Mouse (Mus musculus): Measurements from ENCODE around the gene Scin. TPM values are rescaled to one million over a fixed set of nuclear protein-coding genes. Genes with fewer than 3 reads are reported as not detected.
"Not testable (repeated sequence)": the region's sequence is repeated elsewhere in the genome, so short reads cannot be mapped to it uniquely, and the experiment has no call there.

The Scin gene
- 0.23 and 0.60 TPM in 2 replicates for polyA plus RNA-seq (2011; ENCODE audit: insufficient read depth, insufficient read length, low read depth, missing spikeins)

GRCm38 (mm10) chr12:40133573-40134271 is at the start of gene Scin:
Gene Scin, minus strand, starts transcription at chr12:40134228.
- H3K27ac ChIP-seq (ENCODE audit: insufficient read depth, low read length), result no peak within 1 kb of the TSS
- peak within 1 kb of the TSS; percentile 66 for H3K4me3 ChIP-seq (ENCODE audit: low read depth, low read length)
- no peaks in the 10 kb centered on the region for H3K4me1 ChIP-seq (ENCODE audit: control insufficient read depth, insufficient read depth, low read length)
- H3K27me3 ChIP-seq (ENCODE audit: control insufficient read depth, insufficient read depth, low read length, poor library complexity, severe bottlenecking), result no peaks in the 10 kb centered on the region
- H3K9ac ChIP-seq (ENCODE audit: low read depth, poor library complexity, severe bottlenecking), result no peak within 1 kb of the TSS
- no peak for TF ChIP-seq CTCF (IDR thresholded peaks at IDR 0.05; ENCODE audit: low read depth, low read length)
- no peak for TF ChIP-seq EP300 (IDR thresholded peaks at IDR 0.05; ENCODE audit: insufficient read depth, low read depth, low read length)
- TF ChIP-seq POLR2A (IDR thresholded peaks at IDR 0.05; ENCODE audit: insufficient read depth, low read length), result no peak
- H3K36me3 ChIP-seq (ENCODE audit: control insufficient read depth, insufficient read depth, low read length, poor library complexity, severe bottlenecking), result no peaks in the 10 kb centered on the region
- H3K9me3 ChIP-seq (replicated peaks; ENCODE audit: control insufficient read depth, insufficient read depth, low read length, poor library complexity, severe bottlenecking), result no peaks in the 10 kb centered on the region

GRCm38 (mm10) chr12:40177089-40177488 is 43.1 kb upstream of the Scin start:
- Histone ChIP-seq H3K4me3 (ENCODE audit: low read depth, low read length) (no peak overlapping the region), H3K9me3 (replicated peaks; ENCODE audit: control insufficient read depth, insufficient read depth, low read length, poor library complexity, severe bottlenecking) (peaks cover 19% of the 10 kb centered on the region), H3K4me1 (ENCODE audit: control insufficient read depth, insufficient read depth, low read length) (no peaks in the 10 kb centered on the region), H3K9ac (ENCODE audit: low read depth, poor library complexity, severe bottlenecking) (no peak overlapping the region), H3K27me3 (ENCODE audit: control insufficient read depth, insufficient read depth, low read length, poor library complexity, severe bottlenecking) (no peaks in the 10 kb centered on the region), H3K27ac (ENCODE audit: insufficient read depth, low read length) (no peak overlapping the region), H3K36me3 (ENCODE audit: control insufficient read depth, insufficient read depth, low read length, poor library complexity, severe bottlenecking) (no peaks in the 10 kb centered on the region)
- no peak for TF ChIP-seq CTCF (IDR thresholded peaks at IDR 0.05; ENCODE audit: low read depth, low read length)
- no peak for TF ChIP-seq POLR2A (IDR thresholded peaks at IDR 0.05; ENCODE audit: insufficient read depth, low read length)
- no peak for TF ChIP-seq EP300 (IDR thresholded peaks at IDR 0.05; ENCODE audit: insufficient read depth, low read depth, low read length)

- no peaks in the 10 kb centered on the region for H3K4me1 ChIP-seq (ENCODE audit: control insufficient read depth, insufficient read depth, low read length)
- no peaks in the 10 kb centered on the region for H3K36me3 ChIP-seq (ENCODE audit: control insufficient read depth, insufficient read depth, low read length, poor library complexity, severe bottlenecking)
- H3K9me3 ChIP-seq (replicated peaks; ENCODE audit: control insufficient read depth, insufficient read depth, low read length, poor library complexity, severe bottlenecking), result peaks cover 17% of the 10 kb centered on the region
- H3K9ac ChIP-seq (ENCODE audit: low read depth, poor library complexity, severe bottlenecking), result no peak overlapping the region
- no peak overlapping the region for H3K4me3 ChIP-seq (ENCODE audit: low read depth, low read length)
- no peak overlapping the region for H3K27ac ChIP-seq (ENCODE audit: insufficient read depth, low read length)
- TF ChIP-seq POLR2A (IDR thresholded peaks at IDR 0.05; ENCODE audit: insufficient read depth, low read length) (no peak), EP300 (IDR thresholded peaks at IDR 0.05; ENCODE audit: insufficient read depth, low read depth, low read length) (no peak), CTCF (IDR thresholded peaks at IDR 0.05; ENCODE audit: low read depth, low read length) (no peak)
- H3K27me3 ChIP-seq (ENCODE audit: control insufficient read depth, insufficient read depth, low read length, poor library complexity, severe bottlenecking), result no peaks in the 10 kb centered on the region
Measured at GRCm38 (mm10) chr12:40176158-40176557, 42.1 kb upstream of the Scin start.

- H3K27me3 ChIP-seq (ENCODE audit: control insufficient read depth, insufficient read depth, low read length, poor library complexity, severe bottlenecking); H3K36me3 ChIP-seq (ENCODE audit: control insufficient read depth, insufficient read depth, low read length, poor library complexity, severe bottlenecking); H3K4me1 ChIP-seq (ENCODE audit: control insufficient read depth, insufficient read depth, low read length); H3K9me3 ChIP-seq (replicated peaks; ENCODE audit: control insufficient read depth, insufficient read depth, low read length, poor library complexity, severe bottlenecking); H3K4me3 ChIP-seq (ENCODE audit: low read depth, low read length); H3K9ac ChIP-seq (ENCODE audit: low read depth, poor library complexity, severe bottlenecking); H3K27ac ChIP-seq (ENCODE audit: insufficient read depth, low read length): not testable (repeated sequence)
Measured at GRCm38 (mm10) chr12:40175171-40175570, 41.1 kb upstream of the Scin start.

GRCm38 (mm10) chr12:40171637-40172036 is 37.6 kb upstream of the Scin start:
- Histone ChIP-seq H3K9me3 (replicated peaks; ENCODE audit: control insufficient read depth, insufficient read depth, low read length, poor library complexity, severe bottlenecking) (no peaks in the 10 kb centered on the region), H3K9ac (ENCODE audit: low read depth, poor library complexity, severe bottlenecking) (no peak overlapping the region), H3K4me3 (ENCODE audit: low read depth, low read length) (no peak overlapping the region), H3K27ac (ENCODE audit: insufficient read depth, low read length) (no peak overlapping the region), H3K36me3 (ENCODE audit: control insufficient read depth, insufficient read depth, low read length, poor library complexity, severe bottlenecking) (no peaks in the 10 kb centered on the region), H3K27me3 (ENCODE audit: control insufficient read depth, insufficient read depth, low read length, poor library complexity, severe bottlenecking) (no peaks in the 10 kb centered on the region), H3K4me1 (ENCODE audit: control insufficient read depth, insufficient read depth, low read length) (no peaks in the 10 kb centered on the region)
- TF ChIP-seq CTCF (IDR thresholded peaks at IDR 0.05; ENCODE audit: low read depth, low read length), result no peak
- TF ChIP-seq EP300 (IDR thresholded peaks at IDR 0.05; ENCODE audit: insufficient read depth, low read depth, low read length), result no peak
- TF ChIP-seq POLR2A (IDR thresholded peaks at IDR 0.05; ENCODE audit: insufficient read depth, low read length), result no peak

GRCm38 (mm10) chr12:40169675-40170074 is 35.6 kb upstream of the Scin start:
- Histone ChIP-seq H3K27ac (ENCODE audit: insufficient read depth, low read length) (no peak overlapping the region), H3K27me3 (ENCODE audit: control insufficient read depth, insufficient read depth, low read length, poor library complexity, severe bottlenecking) (no peaks in the 10 kb centered on the region), H3K4me1 (ENCODE audit: control insufficient read depth, insufficient read depth, low read length) (no peaks in the 10 kb centered on the region), H3K9ac (ENCODE audit: low read depth, poor library complexity, severe bottlenecking) (no peak overlapping the region), H3K36me3 (ENCODE audit: control insufficient read depth, insufficient read depth, low read length, poor library complexity, severe bottlenecking) (no peaks in the 10 kb centered on the region), H3K4me3 (ENCODE audit: low read depth, low read length) (no peak overlapping the region), H3K9me3 (replicated peaks; ENCODE audit: control insufficient read depth, insufficient read depth, low read length, poor library complexity, severe bottlenecking) (no peaks in the 10 kb centered on the region)
- TF ChIP-seq POLR2A (IDR thresholded peaks at IDR 0.05; ENCODE audit: insufficient read depth, low read length) (no peak), EP300 (IDR thresholded peaks at IDR 0.05; ENCODE audit: insufficient read depth, low read depth, low read length) (no peak), CTCF (IDR thresholded peaks at IDR 0.05; ENCODE audit: low read depth, low read length) (no peak)

All from ES-Bruce4 (cell line).